Mouse (Mus musculus) intestine, embryonic 14.5 days (tissue): Measurements from ENCODE around the gene Nans. TPM values are rescaled to one million over a fixed set of nuclear protein-coding genes. Genes with fewer than 3 reads are reported as not detected.
A peak's percentile ranks its signal among the peaks of the same experiment; 100 is the strongest.

ENCODE experiments used
- ATAC-seq: fragments of 200-750 bp; cut with Nextera tagmentation; replicated peaks from 2 replicates; pipeline ENCODE4 v1.8.0; 2017; ENCODE audit warnings: low read depth, moderate number of reproducible peaks, moderate TSS enrichment, moderate library complexity; ENCODE audit not compliant: low FRiP score, low TSS enrichment
- DNase-seq: peaks from one replicate; pipeline ENCODE4 v3.0.0-alpha.2; 2018; ENCODE audit warnings: low spot score
- H3K27ac ChIP-seq: fragments of 300-500 bp; sonication (generic); 2 replicates; pipeline ENCODE4 v1.5.1; 2014; ENCODE audit warnings: low read depth, mild to moderate bottlenecking, control low read depth
- H3K27me3 ChIP-seq: fragments of 300-500 bp; sonication (generic); replicated peaks from 2 replicates; pipeline ENCODE4 v1.6.1; 2014; ENCODE audit warnings: low read length, control low read depth; ENCODE audit not compliant: control insufficient read depth, insufficient read depth
- H3K36me3 ChIP-seq: fragments of 300-500 bp; sonication (generic); 2 replicates; pipeline ENCODE4 v1.6.1; 2014; ENCODE audit warnings: low read length, control low read depth; ENCODE audit not compliant: control insufficient read depth, insufficient read depth
- H3K4me1 ChIP-seq: fragments of 300-500 bp; sonication (generic); replicated peaks from 2 replicates; pipeline ENCODE4 v1.6.1; 2014; ENCODE audit warnings: low read length, control low read depth, mixed read lengths; ENCODE audit not compliant: control insufficient read depth, insufficient read depth
- H3K4me2 ChIP-seq: fragments of 300-500 bp; sonication (generic); 2 replicates; pipeline ENCODE4 v1.6.1; 2014; ENCODE audit warnings: low read length
- H3K4me3 ChIP-seq: fragments of 300-500 bp; sonication (generic); 2 replicates; pipeline ENCODE4 v1.5.1; 2014; ENCODE audit warnings: low read depth, low read length, control low read depth, mixed read lengths
- H3K9ac ChIP-seq: fragments of 300-500 bp; sonication (generic); 2 replicates; pipeline ENCODE4 v1.6.1; 2014; ENCODE audit warnings: mild to moderate bottlenecking, low read length
- H3K9me3 ChIP-seq: fragments of 300-500 bp; sonication (generic); 2 replicates; pipeline ENCODE4 v1.6.1; 2016; ENCODE audit warnings: low read length, control low read depth; ENCODE audit not compliant: control insufficient read depth
- WGBS: fragments of 180-500 bp; shearing (Covaris S2); extraction: QIAGEN DNeasy Blood & Tissue Kit; methylation state at CpG from one replicate; pipeline ENCODE4 v1.1.7; 2014; 5-methylcytosine and 5-hydroxymethylcytosine counted together
- polyA plus RNA-seq: library from polyadenylated mRNA; unstranded; fragments of >200 nt; fragmentation: Nextera tagmentation; extraction: Ambion mirVana; gene quantifications from 2 replicates; pipeline ENCODE4 v1.2.1, GENCODE M21; 2014

Nans gene
- polyA plus RNA-seq, 1 experiment from 2014 or later: 81.5 TPM

GRCm38 (mm10) chr4:46497286-46497892, 8.3 kb downstream of the Nans start:
- H3K9me3 ChIP-seq: no peaks in the 10 kb centered on the region
- H3K9ac ChIP-seq: no peak overlapping the region
- H3K27ac ChIP-seq: no peak overlapping the region
- H3K36me3 ChIP-seq: peaks cover 73% of the 10 kb centered on the region
- no peaks in the 10 kb centered on the region for H3K4me1 ChIP-seq
- H3K4me3 ChIP-seq: no peak overlapping the region
- no peak for ATAC-seq
- no peaks in the 10 kb centered on the region for H3K27me3 ChIP-seq
- peak; percentile 91 for DNase-seq
- WGBS: 51% methylated on average over 4 of the region's 4 CpGs
- no peak overlapping the region for H3K4me2 ChIP-seq

GRCm38 (mm10) chr4:46498511-46498910, 9.5 kb downstream of the Nans start:
- 63% methylated on average over 3 of the region's 3 CpGs for WGBS
- Histone ChIP-seq H3K27ac (no peak overlapping the region), H3K27me3 (no peaks in the 10 kb centered on the region), H3K9ac (no peak overlapping the region), H3K4me3 (no peak overlapping the region), H3K4me2 (no peak overlapping the region), H3K4me1 (no peaks in the 10 kb centered on the region), H3K9me3 (no peaks in the 10 kb centered on the region), H3K36me3 (peaks cover 74% of the 10 kb centered on the region)
- DNase-seq: no peak
- no peak for ATAC-seq

GRCm38 (mm10) chr4:46498976-46499375, 9.9 kb downstream of the Nans start:
- H3K4me1 ChIP-seq: no peaks in the 10 kb centered on the region
- H3K27me3 ChIP-seq: no peaks in the 10 kb centered on the region
- no peak for DNase-seq
- no peak overlapping the region for H3K27ac ChIP-seq
- H3K9me3 ChIP-seq: no peaks in the 10 kb centered on the region
- WGBS: 17% methylated on average over 4 of the region's 4 CpGs
- no peak overlapping the region for H3K9ac ChIP-seq
- peaks cover 73% of the 10 kb centered on the region for H3K36me3 ChIP-seq
- no peak for ATAC-seq
- H3K4me3 ChIP-seq: no peak overlapping the region
- no peak overlapping the region for H3K4me2 ChIP-seq

GRCm38 (mm10) chr4:46502606-46503502, 13.8 kb downstream of the Nans start:
- Histone ChIP-seq H3K27ac (no peak overlapping the region), H3K9me3 (no peaks in the 10 kb centered on the region), H3K4me3 (no peak overlapping the region), H3K9ac (no peak overlapping the region), H3K27me3 (peaks cover 12% of the 10 kb centered on the region), H3K4me2 (no peak overlapping the region), H3K4me1 (no peaks in the 10 kb centered on the region; the same call in 1 of the 2 replicates), H3K36me3 (peaks cover 55% of the 10 kb centered on the region)
- 75% methylated on average over 16 of the region's 16 CpGs for WGBS
- DNase-seq: no peak
- no peak for ATAC-seq

- 83% methylated on average over 3 of the region's 3 CpGs for WGBS
- Histone ChIP-seq H3K4me1 (no peaks in the 10 kb centered on the region; the same call in 1 of the 2 replicates), H3K9me3 (no peaks in the 10 kb centered on the region), H3K4me2 (no peak overlapping the region), H3K36me3 (peaks cover 55% of the 10 kb centered on the region), H3K27me3 (peaks cover 12% of the 10 kb centered on the region), H3K27ac (no peak overlapping the region), H3K4me3 (no peak overlapping the region), H3K9ac (no peak overlapping the region)
- DNase-seq (no peak), ATAC-seq (no peak)
Observed at GRCm38 (mm10) chr4:46503881-46504280, 14.8 kb downstream of the Nans start.

GRCm38 (mm10) chr4:46505361-46506057, 16.5 kb downstream of the Nans start:
- ATAC-seq: no peak
- Histone ChIP-seq H3K36me3 (peaks cover 42% of the 10 kb centered on the region), H3K27me3 (peaks cover 12% of the 10 kb centered on the region), H3K9me3 (no peaks in the 10 kb centered on the region), H3K4me3 (no peak overlapping the region), H3K4me2 (no peak overlapping the region), H3K27ac (no peak overlapping the region), H3K4me1 (no peaks in the 10 kb centered on the region; the same call in 1 of the 2 replicates), H3K9ac (no peak overlapping the region)
- WGBS: 75% methylated on average over 8 of the region's 8 CpGs
- DNase-seq: no peak

- no peaks in the 10 kb centered on the region; the same call in 1 of the 2 replicates for H3K4me1 ChIP-seq
- H3K9me3 ChIP-seq: no peaks in the 10 kb centered on the region
- DNase-seq: peak; percentile 96
- peak overlapping the region; percentile 48 for H3K9ac ChIP-seq
- peak; percentile 93 for ATAC-seq
- H3K27me3 ChIP-seq: peaks cover 12% of the 10 kb centered on the region
- H3K27ac ChIP-seq: no peak overlapping the region
- H3K4me3 ChIP-seq: peak overlapping the region; percentile 61
- H3K36me3 ChIP-seq: peaks cover 28% of the 10 kb centered on the region
- peak overlapping the region; percentile 91 for H3K4me2 ChIP-seq
- WGBS: under 1% methylated on average over 82 of the region's 94 CpGs
Observed at GRCm38 (mm10) chr4:46506801-46507610, 18.0 kb downstream of the Nans start.
